Mouse (Mus musculus) kidney, postnatal 25 days (tissue): ENCODE measurements around the gene Bco1.

Experiments
- DNase-seq, 2 experiments: peaks; one replicate each; pipeline ENCODE4 v3.0.0; 2021; ENCODE audit warnings: mixed read lengths in 2 of 2

Bco1 gene

DNA sequence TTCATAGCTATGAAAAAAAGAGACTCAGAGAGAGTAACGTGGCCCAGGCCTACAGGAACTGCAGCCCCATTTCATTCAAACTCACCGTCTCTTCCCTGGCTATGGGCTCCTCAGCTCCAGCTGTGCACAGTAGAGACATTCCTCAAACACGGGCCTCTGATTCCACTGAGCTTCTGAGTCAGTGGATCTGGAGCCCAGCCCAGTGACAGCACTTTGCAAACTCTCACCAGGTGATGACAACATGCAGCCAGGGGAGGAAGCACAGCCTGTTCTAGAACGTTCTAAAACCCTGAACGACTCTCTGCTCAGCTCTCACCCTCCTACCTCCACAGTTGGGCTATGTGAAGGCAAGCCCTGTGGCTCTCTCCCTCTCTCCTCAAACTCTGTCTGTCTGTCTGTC, 1.6 kb upstream of the Bco1 start:
- DNase-seq: no peak

DNA sequence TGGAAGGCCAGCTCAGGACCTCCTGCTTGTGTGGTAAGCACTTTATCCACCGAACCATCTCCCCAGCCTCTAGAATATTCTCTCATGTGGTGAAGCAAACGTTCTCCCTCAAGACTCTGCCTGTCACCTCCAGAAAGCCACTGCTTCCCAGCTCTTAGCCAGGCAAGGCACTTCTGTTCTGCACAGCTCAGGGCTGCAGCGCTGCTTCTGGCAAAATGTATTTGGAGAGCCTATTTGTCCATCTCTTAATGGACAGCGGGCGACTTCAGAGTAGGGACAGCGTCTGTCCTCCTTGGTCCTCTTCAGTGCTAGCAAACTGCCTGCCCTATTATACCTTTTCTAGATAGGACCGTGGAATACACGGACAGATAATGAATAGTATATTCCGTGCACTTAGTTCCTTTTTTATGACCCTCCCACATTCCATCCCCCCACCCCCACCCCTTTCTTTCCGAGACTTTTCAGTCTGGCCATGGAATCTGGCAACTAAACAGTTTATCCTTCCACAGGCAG, 1.5 kb downstream of the Bco1 start:
- no peak for DNase-seq

DNA sequence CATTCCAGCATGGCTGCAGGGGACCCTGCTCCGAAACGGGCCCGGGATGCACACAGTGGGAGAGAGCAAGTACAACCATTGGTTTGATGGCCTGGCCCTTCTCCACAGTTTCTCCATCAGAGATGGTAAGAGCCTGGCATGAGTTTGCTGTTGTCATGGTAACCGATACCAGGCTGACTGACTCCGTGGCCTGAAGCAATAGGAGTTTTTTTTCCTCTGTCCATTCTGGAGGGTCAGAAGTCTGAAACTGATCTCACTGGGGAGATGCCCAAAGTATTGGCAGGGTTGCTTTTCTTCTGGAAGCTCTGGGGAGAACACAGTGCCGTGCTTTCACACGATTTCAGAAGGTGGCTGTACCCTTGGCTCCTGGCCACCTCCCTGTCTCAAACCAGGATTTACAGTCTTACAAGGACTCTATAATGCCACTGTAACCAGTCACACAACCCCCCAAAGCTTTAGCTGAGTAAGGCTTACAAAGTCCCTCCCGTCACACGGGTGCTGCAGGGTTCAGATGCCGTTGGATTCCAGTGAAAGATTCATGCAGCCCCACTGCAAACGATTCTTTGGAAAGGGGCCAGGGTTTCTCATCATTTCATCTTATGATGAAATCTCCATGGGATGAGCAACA, 2.0 kb downstream of the Bco1 start:
- DNase-seq: no peak

DNA sequence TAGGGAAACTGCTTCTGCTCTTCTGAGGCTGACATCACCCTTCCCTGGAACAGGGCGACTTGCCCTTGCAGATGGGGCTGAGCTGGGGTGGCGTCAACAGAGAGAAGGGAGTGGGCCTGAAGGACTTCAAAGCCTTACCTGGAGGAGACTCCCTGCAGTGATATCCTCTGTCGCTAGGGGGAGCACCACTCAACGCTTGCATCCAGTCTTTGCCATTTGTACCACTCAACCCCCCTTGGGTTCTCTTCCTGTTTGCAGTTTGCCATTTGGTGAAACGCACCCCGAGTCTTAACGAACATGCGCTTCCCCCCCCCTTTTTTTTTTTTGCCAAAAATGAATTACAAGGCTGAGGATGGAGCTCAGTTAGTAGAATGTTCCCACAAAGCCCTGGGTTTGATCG, 11.9 kb downstream of the Bco1 start:
- DNase-seq: peak; percentile 68 to 85

DNA sequence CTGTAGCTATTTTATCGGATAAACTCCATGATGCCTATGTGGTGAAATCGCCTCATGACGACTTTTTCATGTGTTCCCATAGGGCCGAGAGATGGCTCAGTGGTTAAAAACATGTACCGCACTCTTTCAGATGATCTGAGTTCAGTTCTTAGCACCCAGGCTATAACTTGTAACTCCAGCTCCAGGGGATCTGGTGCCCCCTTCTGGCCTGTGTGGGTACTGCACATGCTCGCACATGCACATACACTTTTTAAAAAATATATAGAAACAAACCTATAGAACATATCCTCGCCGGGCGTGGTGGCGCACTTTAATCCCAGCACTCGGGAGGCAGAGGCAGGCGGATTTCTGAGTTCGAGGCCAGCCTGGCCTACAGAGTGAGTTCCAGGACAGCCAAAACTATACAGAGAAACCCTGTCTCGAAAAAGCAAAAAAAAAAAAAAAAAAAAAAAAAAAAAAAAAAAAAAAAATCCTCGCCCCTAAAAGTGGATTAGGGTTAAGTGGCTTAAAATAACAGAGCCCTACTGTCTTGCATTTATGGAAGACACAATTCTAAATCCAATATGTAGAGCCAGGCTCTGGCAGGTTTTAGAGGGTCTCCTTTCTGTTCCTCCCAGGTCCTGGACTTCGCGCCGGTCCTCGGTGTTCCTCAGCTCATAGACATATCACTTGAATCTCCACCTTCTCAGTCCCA, 13.5 kb downstream of the Bco1 start:
- DNase-seq: no peak

DNA sequence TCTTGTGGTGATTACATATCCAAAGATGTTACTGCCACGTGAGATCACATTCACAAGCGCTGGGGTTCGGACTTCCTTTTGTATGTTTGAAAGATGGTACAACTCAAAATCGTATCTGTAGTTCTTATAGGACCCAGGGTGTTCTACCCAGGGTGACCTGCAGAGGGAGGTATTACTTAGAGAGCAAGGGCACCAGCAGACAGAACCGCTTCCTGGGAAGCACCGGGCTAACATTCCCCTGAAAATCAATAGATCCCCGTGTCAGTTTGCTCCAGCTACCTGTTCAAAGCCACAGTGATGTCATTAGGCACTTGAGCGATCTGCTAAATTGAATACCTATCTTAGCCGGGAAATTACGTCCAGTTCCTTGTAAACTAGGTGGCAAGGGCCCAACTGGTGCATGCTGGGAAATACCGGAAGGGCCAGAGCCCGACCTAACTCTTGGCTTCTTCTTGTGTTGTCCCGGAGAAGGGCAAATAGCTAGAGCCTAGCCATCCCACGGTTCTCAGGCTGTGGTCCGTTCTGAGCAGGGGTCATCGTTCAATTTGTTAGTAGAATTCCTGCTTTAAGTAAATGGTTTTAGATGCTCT, 14.2 kb downstream of the Bco1 start:
- DNase-seq: peak; percentile 79 to 91

DNA sequence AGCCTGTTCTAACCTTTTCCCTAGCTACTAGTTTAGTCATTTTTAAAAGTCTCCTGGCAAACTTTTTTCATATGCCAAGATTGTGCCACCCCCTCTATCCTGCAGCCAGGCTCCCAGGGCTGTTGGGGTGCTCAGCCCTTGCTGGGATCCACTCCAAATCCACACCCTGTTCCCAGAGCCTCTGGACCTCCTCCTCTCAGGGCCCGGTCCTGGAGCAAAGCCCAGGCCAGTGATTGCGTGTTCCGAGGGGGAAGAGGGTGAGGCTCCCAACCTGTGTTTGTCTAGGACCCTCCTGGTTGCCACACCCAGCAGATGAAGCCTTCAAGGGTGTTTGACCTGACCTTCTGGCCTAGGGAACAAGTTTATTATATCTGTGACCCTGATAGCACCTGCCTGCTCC, 16.0 kb downstream of the Bco1 start:
- no peak for DNase-seq

DNA sequence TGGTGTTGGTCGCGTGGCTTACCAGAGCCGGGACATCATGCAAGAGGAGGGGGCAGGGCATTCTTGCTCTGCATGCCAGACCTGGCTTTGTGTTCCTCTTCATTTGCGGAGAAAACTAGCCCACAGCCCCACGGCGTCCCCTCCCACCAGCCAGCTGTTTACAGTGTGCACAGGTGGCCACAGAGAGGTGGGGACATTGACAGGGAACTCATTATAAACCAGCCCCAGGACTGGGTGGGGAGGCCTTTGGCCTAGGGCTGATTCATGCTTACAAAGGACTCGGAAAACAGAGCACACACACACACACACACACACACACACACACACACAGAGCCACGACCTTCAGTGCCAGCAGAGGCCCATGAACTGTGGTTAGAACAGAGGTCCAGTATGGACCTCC, 16.6 kb downstream of the Bco1 start:
- DNase-seq: no peak

DNA sequence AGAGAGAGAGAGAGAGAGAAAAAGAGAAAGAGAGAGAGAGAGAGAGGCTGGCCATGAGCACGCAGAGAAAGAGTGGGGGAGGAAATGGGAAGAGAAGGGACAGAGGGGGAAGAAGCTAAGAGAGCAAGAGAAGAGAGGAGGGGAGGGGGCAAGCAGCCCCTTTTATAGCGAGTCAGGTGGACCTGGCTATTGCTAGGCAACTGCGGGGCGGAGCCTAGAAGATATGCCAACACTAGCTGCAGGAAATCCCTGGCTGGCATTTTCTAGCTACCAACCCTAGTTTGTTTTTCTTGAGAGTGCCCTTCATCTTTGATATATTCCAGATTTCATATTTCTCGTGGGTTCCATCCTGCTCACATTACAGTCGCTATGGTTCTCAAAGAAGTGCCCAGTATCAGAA, 19.4 kb downstream of the Bco1 start:
- DNase-seq: no peak

DNA sequence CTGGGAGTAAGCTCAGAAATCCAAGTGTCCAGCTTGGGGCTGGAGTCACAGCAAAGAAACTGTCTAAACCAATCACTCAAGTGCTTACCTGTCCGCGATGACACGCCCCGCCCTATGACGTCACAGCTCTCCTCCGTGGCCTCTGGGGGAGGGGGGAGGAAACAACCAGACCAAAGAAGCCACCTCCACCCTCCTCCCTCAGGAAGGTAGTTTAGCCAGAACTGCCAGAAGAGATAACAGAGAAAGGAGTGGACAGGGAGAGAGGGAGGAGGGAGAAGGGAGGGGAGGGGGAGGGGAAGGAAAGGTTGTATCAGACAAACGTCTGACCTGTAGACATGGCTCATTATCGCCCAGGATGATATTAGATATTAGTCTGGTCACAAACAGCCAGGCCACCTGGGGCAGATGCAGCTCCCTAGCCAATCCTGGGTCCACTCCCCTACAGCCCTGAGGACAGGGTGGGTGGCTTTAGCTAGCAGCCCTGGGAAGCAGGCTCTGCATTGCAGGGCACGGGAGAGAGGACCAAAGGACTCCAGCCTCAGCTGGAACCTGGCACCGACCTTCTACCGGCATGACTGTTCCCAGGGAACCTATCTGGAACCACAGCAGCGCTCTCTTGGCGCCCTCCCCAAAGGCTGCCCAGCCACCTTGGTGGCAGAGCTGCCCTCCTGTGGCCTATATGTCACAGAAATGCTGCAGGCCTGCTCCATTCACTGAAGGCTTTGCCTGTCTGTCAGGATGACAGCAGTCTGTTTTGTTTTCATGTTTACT, 20.2 kb downstream of the Bco1 start:
- DNase-seq: peak; percentile 44 to 67

DNA sequence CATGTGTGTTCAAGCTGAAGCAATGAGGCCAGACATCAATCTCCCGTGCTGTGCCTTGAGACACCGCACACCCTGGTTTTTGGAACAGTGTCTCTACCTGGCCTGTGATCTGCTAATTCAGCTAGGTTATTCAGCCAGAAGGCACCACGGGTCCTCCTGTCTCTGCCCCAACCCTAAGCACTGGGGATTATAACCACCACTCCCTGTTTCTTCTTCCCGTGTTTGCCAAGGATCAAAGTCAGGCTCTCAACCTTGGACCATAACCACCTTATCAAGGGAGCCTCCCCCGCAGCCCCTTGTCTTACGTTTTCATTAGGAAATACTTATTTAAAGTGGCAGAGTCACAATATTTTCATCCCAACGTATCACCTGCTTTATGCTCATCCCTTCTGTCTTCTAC, 20.9 kb downstream of the Bco1 start:
- no peak for DNase-seq

DNA sequence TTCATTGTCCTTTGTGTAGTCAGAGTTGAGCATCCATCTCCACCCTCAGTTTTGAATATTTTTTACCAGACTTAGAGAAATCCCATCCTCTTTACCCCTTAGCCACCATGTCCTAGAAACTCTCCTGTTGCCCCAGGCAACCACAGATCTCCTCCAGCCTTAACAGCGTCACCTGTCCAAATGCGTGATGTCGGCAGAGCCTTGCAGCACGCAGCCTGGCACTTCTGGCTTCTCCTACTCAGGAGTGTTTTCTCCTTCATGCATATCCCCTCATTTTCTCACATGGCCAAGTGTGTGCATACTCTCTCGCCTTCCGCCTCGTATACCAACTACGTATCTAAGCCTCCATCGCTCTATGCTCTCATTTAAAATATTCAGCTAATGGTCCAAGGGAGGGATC, 22.8 kb downstream of the Bco1 start:
- no peak for DNase-seq

DNA sequence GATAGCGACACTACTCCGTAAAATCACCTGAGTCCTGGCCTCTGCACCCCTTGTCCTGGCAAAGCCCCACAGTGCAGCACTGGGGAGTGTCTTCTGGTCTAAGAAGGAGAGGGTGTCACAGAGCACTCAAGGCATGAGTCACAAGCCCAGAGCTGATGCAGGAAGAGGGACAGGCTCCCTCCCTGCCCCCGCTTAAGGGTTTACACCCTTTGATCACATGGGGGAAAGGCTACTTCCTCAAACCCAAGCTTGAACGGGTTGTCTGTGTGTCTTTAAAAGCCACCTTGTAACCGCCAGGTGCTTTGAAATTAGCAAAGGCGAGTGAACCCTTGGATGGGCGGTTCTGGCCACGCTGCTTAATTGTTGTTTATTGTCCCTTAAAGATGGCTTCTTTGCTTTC, 25.6 kb downstream of the Bco1 start:
- no peak for DNase-seq

DNA sequence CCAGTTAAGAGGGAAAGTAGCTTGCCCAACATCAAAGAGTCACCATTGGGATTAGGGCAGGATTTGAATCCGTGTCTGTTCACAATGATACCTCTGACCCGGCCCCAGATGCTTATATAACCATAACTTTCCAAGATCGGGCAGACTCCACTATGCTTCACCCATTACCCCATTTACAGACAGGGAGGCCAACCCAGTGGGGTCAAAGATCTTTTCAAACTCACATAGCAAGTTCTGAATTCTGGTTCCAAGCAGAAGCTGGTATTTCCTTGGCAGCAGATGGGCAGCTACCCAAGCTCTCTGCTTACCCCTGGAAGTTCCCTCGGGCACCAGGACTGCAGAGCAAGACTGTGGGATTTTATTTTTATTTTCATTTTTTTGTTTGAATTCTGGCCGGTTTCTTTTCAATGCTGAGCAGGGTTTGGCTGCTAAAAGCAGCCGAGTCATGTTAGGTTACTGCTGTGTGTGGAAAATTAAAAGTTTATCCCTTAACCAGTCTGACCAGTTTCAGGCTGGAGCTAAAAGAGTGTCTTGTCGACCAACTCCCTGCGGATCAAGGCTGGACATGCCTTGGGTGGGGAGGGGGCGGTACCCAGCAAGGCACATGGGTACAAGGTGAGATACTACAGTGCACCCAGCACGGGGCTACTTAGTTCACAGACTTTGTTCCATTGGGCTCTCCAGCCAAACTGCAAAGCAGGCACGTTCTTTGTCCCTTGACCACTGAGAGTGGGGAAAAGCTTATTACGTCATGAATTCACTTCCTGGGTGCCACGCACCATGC, 28.4 kb downstream of the Bco1 start:
- peak; percentile 4 to 69 for DNase-seq

DNA sequence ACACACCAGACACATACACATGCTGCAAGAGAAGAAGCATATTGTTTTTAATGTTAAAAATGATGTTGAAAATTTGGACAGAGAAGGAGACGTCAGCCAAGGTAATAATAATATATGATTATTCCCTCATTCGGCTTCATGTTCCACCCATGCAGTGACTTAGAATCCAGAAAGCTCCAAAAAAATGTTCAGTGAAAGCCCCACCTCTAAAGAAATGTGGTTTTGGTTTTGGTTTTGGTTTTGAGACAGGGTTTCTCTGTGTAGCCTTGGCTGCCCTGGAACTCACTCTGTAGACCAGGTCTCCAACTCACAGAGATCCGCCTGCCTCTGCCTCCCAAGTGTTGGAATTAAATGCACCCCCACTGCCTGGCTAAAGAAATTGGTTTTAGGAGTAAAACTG, 30.2 kb downstream of the Bco1 start:
- DNase-seq: no peak

DNA sequence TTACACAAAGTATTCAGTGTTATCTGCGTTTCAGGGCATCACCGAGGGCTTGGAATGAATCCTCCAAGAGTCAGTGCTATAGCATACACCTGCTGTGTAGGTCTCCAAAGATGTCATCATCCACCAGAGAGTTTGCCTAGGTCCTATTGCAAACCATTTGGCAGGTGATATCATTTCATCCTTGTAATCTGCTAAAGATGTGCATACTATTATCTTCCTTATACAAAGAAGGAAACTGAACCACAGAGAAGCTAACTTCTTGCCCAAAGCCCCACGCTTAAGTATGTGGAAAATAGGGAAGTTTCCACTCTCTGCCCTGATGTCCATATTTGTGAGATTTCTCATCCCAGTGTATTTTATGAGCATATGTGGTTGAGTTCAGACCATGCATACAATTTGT, 30.8 kb downstream of the Bco1 start:
- no peak for DNase-seq

DNA sequence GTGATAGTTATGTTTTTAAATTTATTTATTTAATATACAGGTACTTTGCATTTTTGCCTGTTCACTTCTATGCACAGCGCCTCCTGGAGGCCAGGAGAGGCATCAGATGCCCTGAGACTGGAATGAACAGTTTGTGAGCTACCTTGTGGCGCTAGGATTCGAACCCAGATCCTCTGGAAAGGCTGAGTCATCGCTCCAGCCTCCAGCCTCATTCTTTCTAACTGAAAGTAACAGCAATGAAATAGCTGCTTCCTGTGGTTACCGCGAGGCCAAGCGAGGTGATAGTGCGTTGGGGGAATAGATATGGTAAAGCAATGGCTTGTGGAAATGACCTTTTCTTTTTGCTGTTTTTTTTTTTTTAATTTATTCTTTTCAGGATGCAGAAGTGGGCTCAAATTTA, 31.4 kb downstream of the Bco1 start:
- no peak for DNase-seq

DNA sequence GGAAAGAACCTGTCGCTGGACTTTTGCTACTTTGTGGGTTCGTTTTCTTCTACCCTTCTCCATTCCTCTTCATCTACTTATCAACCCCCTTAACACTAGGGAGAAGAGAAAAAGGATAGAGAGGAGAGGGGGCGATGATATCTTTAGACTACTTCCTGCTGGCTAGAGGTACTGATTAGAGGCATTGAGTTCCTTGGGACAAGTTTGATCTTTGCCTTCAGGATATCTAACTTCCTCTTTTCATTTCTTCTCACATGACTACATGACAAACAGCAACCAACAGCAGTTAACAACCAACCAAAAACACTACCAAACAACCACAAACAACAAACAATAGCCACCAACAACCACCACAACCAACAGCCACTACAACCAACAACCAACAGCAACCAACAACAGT, 38.0 kb downstream of the Bco1 start:
- DNase-seq: no peak

DNA sequence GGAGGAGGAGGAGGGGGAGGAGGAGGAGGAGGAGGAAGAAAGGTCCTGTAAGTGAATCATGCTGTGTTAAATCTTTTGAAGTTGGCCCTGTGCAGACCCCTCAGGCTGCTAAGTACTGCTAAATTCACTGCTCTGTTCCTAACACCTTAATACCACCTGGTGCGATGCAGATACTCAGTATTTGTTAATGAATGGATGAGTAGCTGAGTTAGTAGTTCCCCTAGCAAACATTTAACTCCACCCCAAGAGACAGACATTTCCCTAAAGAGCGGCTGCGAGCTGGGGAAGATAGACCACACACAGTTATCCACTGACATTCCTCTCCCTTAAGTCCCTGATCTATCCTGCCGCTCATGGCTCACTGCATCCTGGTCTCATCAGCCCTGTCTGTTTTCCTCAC, 40.7 kb downstream of the Bco1 start:
- DNase-seq: no peak

DNA sequence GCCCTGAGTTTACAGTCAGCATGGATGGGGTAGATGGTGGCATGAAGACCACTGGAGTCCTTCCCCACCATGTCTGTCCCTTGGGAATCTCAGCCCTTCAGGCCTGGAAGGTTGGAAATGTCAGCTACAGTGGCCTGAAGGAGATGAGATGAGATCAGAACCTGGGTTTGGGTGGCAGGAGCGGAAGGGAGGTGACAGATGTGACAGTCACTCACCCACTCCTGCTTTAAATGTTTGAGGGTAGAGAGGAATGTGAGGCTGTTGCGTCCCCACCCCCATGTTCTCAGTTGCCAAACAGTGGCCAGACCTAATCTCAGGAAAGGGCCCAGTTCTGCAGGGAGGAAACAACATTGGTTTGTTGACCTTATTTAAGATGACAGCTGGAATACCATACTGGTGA, 41.1 kb downstream of the Bco1 start:
- DNase-seq: no peak

DNA sequence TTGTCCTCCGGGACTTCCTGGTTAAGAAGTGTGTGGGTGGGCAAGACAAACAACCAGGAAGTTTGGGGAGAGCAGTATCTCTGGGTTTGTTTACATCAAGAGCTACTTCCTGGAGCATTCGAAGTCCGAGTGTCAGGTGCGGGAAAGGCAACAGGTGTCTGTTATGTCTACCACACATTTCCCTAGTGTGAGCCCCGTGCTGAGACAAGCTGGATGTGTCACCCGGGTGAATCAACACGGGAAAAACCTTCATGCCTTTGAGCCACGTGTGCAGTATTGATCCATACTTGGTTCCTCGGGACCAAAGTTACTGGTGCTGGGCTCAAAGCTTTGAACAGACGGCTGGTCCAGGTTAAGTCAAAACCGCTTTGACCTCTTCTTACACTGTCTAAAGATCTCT, 41.7 kb downstream of the Bco1 start:
- DNase-seq: no peak

DNA sequence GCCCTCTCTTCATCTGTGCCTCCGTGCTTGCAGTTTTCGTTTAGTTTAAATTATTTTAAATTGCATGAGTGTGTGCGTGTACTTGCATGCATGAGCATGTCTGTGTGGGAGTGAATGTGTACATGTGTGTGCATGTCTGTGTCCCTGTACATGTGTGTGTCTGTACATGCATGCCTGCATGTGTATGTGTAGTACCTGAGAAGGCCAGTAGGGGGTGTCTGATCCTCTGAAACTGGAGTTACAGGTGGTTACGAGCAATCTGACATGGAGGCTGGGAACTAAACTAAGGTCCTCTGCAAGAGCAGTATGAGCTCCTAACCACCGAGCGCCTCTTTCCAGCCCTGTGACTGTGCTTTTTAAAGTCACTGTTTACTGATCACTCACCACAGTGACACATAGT, 52.9 kb downstream of the Bco1 start:
- no peak for DNase-seq

DNA sequence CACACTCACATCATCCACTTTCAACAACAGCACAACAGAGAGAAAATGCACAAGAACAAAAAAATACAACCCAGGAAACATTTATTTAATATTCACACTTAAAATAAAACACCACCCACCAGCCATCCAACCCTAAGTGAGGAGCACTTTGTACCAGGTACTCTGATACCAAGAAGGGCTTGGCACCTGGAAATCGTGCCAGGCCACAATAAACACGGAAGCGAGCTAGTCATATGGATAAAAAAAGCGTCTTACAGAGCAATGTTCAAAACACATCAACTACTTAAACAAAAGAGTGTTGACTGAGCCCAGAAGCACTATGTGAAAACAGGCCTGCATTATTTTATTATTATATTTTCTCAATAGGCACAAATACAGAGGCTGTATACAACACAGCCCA, 60.5 kb downstream of the Bco1 start:
- DNase-seq: no peak
